Mouse (Mus musculus) fat pad, adult 2 months (tissue): ENCODE data around the gene Oprd1.

Experiments used
- DNase-seq: peaks from one replicate; pipeline ENCODE4 v3.0.0-alpha.2; 2011; ENCODE audit warnings: low read depth, low spot score; ENCODE audit errors: extremely low read depth

Gene Oprd1

GRCm38 (mm10) chr4:132137013-132137412 lies 7.3 kb downstream of the Oprd1 start:
- no peak for DNase-seq

DNA sequence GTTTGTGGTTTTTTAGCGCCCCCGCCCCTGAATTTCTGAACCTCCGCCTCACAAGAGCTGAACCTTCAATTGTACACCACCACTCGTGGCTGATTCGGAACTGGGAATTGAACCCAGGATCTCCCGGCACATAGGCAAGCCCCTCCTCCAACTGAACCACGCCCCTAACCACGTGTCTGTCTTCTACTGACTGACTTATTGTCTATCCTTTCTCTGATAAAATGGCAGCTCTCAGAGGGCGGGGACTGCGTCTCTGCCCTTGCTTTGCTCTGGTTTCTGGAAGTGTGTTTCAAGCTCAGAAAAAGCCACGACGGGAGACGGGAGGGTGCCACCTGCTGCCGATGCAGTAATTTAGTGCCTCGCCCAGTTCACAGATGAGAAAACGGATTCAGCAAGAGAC lies 10.4 kb downstream of the Oprd1 start:
- DNase-seq: no peak

- DNase-seq: no peak
Observed at GRCm38 (mm10) chr4:132133381-132133780, 10.9 kb downstream of the Oprd1 start.

- DNase-seq: no peak
Observed at GRCm38 (mm10) chr4:132132297-132132696, 12.0 kb downstream of the Oprd1 start.

DNA sequence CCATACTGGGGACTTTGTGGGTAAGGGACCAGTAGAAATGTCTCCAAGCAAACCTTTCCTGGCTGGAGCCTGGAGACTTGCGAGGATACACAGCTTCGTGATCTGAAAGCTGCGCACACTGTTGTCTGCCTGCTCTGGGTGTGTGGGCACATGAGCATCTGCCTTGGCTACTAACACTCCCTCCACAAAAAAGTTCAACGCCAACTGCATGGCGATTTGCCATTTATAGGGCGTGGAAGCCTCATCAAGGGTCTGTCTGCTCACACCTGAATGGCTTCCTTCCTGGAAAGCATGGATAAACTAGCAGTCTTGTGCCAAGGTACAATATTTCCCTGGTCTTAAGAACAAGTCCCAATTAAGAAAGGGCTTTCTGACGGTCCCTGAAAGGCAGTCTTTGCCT lies 12.5 kb downstream of the Oprd1 start:
- no peak for DNase-seq

DNA sequence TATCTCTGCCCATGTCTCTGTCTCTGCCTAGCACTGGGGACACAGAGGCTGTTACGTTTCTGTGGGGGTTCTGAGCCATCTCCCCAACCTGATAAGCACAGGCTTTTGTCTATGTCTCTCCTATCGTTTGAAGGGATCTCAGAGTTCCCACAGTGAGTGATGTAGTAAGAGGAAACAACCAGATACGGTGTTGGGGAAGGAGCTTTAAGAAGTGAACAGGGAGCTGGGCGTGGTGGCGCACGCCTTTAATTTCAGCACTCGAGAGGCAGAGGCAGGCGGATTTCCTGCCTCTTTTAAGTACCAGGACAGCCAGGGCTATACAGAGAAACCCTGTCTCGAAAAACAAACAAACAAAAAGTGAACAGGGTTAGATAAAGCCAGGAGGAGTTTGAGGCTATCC lies 13.2 kb downstream of the Oprd1 start:
- no peak for DNase-seq

- no peak for DNase-seq
Observed at GRCm38 (mm10) chr4:132130645-132131044, 13.6 kb downstream of the Oprd1 start.

DNA sequence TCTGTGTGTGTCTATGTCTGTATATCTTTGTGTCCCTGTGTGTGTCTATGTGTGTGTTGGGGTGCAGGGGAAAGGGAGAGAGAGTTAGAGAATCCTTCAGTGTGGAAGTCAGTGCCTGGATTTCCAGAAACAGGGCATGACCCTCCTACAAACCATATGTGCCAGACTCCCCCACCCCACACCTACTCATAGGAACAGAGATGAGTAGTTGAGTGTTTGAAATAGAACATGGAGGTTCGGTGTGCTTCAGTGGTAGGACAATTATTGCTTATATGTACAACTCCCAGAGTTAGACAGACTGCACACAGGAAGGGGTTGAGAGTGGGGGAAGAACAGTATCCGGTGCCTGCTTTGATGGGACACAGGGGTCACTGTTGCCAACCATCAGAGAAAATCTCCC lies 14.2 kb downstream of the Oprd1 start:
- no peak for DNase-seq

DNA sequence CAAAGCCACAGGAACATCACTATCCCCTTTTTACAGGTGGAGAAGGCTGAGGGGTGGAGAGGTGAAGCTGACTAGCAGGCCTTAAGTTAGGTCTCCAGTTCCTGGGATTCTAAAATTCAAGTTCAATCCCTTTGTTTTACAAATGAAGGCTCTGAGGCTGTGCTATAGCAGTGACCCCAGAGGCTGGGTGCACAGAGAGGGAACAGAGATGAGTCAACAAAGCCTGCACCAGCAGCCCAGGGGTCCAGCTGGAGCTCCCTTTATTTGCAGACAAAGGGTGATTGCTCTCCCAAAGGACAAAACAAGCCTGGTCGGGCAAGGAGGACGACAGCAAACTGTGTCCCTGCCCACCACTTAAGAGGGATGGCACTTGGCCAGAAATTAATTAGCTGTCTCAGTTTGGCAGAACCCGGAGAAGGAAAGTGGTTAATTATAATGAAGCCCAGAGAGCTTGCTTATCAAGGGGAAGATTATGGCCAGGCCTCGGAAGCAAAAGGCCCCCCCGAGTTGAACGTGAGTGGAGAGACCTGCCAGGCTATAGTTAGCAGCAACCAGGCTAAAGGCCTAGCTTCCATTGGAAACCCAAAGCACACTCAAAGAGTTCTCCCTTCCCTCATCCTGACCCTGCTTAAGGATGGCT lies 15.2 kb downstream of the Oprd1 start:
- no peak for DNase-seq

DNA sequence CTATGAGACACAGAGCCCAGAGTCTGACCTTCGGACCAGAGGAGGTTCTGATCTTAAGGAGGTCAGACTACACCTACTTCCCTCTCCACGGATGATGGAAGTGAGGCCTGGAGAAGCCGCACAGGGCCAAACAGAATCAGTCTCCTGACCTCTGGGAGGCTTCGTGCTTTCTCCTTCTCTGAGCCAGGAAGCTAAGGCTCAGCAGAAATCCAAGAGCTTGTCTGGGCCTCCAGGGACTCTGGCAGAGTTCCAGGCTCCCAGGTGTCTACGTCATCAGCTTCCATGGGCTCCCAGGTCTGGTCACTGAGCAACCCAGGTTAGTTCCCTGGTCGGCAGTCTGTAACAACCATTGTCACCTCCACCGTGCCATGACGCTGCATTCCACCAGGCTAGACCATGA lies 17.2 kb downstream of the Oprd1 start:
- no peak for DNase-seq

DNA sequence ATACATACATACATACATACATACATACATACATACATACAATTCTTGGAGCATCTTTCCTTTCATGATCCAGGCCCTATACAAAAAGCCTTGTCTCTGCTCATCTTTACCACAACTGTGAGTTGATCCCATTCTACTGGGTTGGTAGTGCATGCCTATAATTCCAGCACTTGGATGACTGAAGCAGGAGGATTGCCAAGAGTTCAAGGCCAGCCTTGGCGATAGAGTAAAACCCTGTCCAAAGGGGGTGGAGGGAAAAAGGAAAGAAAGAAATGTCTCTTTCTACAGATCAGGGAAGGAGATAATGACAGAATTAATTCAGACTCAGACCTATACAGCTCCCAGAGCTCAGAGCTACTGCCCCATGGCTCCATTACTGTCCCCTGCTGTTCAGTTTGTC lies 21.1 kb downstream of the Oprd1 start:
- DNase-seq: no peak

- no peak for DNase-seq
Observed at GRCm38 (mm10) chr4:132121674-132122073, 22.6 kb downstream of the Oprd1 start.

GRCm38 (mm10) chr4:132119566-132119965 lies 24.7 kb downstream of the Oprd1 start:
- DNase-seq: no peak

GRCm38 (mm10) chr4:132116315-132116714 lies 28.0 kb downstream of the Oprd1 start:
- DNase-seq: no peak

DNA sequence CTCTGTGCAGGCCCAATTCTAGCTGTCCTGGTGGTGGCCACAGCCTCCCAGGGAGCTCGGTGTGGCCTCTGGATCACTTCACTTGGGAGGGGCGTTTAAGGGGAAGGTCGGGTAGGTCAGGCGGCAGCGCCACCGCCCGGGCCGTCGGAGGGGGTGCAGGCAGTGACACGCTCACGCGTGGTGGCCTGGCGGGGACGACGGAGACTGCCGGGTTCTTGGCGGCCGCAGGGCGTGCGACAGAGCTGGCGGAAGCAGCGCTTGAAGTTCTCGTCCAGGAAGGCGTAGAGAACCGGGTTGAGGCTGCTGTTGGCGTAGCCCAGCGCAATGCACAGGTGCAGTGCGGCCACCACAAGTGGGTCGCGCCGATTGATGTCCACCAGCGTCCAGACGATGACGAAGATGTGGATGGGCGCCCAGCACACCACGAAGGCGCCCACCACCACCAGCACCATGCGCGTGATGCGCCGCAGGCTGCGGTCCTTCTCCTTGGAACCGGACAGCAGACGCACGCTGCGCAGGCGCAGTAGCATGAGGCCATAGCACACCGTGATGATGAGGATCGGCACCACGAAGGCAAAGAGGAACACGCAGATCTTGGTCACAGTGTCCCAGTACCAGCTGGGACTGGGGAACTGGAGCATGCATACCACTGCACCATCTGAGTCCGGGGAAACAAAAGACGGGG lies 30.7 kb downstream of the Oprd1 start:
- no peak for DNase-seq

- no peak for DNase-seq
Observed at GRCm38 (mm10) chr4:132111227-132111626, 33.1 kb downstream of the Oprd1 start.

DNA sequence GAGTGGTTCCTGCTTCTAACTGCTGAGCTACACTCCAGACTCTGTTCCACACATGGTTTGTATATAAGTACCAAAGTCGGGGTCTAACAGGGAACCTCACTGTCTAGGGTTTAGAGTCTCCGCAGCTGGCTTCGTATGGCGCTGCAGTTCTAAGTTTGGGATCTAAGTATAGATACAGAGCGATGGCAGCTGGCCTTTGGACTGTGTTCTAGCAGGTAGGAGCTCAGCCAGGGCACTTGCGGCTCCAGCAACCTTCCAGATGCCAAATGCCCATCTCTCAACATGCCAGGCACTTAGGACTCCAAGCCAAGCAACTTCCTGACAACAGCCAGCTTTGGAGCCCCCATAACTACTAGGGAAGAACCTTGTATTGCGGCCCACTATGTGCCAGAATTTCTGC lies 36.1 kb downstream of the Oprd1 start:
- no peak for DNase-seq

- no peak for DNase-seq
Observed at GRCm38 (mm10) chr4:132101152-132101551, 43.1 kb downstream of the Oprd1 start.

GRCm38 (mm10) chr4:132099548-132099947 lies 44.7 kb downstream of the Oprd1 start:
- no peak for DNase-seq

DNA sequence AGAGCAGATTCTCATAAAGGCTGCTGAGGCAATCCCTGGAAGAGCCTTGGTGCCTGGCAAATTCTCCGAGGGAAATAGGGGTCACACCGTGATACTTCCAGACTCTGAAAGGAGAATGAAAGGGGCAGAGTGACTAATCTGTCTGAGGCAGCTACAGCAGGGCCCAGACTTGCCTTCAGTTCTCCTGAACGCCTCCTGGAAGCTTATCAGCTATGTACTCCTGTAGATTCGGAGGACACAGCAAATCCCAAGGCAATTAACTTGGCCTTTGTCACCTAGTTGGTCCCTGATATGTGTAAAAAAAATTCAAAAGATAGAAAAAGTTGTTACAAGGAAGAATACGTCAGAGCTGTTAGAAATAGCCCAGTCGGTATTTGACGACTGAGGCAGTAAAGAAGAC lies 49.2 kb downstream of the Oprd1 start:
- DNase-seq: no peak

DNA sequence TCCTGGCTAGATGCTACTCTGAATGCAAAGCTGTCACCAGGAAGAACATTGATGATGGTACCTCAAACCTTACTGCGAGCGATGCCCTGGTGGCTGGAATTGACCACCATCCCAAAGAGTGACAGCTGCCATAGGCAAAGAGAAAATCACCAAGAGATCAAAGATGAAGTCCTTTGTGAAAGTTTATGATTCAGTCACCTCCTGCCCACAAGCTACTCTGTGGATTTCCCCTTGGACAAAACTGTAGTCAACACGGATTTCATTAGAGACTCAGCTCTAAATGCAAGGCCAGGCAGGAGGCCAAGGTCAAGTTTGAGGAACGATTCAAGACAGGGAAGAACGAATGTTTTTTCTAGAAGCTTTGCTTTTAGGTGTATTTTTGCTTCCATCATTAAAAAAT lies 50.4 kb downstream of the Oprd1 start:
- DNase-seq: no peak

DNA sequence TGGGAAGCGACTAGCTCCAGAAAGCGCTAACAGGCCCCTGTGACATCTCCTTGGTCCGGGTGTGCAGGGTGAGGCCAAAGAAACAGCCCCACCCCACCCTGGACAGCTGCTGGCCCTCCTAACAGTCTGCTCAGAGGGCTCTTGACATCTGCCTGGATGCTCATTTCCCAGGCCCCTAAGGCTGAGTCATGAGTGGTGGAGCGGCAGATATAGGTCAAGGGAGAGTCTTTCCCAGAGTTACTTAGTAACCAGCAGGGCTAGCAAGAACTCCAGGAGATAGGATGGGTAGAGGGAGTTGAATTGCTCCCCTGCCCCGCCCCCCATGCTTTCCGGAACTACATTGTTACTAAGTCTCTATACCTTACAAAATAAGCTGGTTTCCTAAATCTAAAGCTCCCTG lies 51.1 kb downstream of the Oprd1 start:
- no peak for DNase-seq

DNA sequence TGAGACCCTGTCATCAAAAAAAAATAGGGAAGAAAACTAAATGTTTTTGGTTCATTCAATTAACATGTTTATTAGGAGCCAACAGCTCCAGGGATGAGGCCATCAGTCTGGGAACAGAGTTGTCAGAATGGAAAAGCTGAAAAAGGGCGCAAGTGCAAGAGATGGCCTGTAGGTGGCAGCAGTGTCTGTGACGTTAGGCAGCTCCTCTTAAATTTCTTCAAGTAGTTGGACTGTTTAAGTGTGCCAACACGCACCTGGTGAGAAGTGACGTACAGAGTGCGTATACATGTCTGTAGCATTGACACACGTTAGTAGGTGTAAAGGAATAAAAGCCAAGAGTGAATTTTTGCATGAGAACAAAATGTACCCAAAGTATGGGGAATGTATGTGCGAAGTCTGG lies 55.4 kb downstream of the Oprd1 start:
- no peak for DNase-seq
